Mouse (Mus musculus) CD4-positive naive resting alpha-beta T cell, adult 76 days (primary cell): ENCODE data around the gene Olfr384. TPM values are rescaled to one million over a fixed set of nuclear protein-coding genes. Genes with fewer than 3 reads are reported as not detected.

Experiments
- total RNA-seq: library from RNA; stranded (reverse); gene quantifications from one replicate; pipeline ENCODE4 v1.2.4, GENCODE M21; 2023

Gene Olfr384
- total RNA-seq: not detected

DNA sequence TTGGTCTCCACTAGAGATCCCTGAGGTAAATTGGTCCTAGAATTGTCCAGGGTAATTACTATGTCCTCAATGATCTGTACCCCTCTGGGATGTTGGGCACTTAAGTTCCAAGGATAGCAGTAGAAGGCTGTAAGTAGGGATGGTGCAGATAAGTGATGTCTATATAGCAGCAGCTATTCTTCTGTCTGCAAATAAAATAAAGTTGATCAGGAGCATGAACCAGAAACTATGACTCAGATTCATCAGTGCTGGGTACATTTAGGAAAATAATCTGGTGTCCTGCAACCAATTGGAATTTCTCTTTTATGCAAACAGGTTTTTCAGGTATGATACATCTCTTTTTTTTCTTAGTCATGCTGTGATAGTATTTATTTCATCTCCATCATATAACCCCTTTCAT is at the start of gene Olfr384:
Olfr384 (plus strand) TSS at position 301 of the 400 bp plus-strand sequence.

DNA sequence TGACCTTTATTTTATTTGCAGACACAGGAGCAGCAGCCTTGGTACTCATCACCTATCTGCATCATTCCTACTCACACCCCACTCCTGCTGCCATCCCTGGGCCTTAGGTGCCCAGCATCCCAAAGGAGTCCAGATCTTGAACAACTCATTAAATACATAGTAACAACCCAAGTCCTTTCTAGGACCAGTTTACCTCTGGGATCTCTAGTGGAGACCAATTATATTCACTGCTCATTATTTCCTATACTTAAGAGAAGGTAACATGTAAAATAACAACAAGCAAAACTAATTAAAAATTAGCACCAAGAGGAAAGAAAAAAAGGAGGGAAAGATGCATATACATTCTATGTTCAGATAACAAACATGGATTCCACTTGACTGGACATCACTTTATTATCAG is 5.5 kb upstream of the Olfr384 start, which contains the start of gene Olfr385:
Olfr385 (minus strand) TSS at position 101 of the 400 bp plus-strand sequence.

Other genes starting within 250 kb of the Olfr384 start
- not detected for gene Olfr20, start 247.8 kb upstream of the Olfr384 start, total RNA-seq
- not detected for gene Olfr376, start 227.3 kb upstream of the Olfr384 start, total RNA-seq
- gene Olfr1, start 199.0 kb upstream of the Olfr384 start, total RNA-seq: not detected
- not detected for gene Olfr378, start 170.1 kb upstream of the Olfr384 start, total RNA-seq
- not detected for gene Olfr380, start 141.1 kb upstream of the Olfr384 start, total RNA-seq
- not detected for gene Olfr381, start 107.0 kb upstream of the Olfr384 start, total RNA-seq
- not detected for gene Olfr382, start 81.4 kb upstream of the Olfr384 start, total RNA-seq
- gene Olfr385, start 5.6 kb upstream of the Olfr384 start, total RNA-seq: not detected
- gene Zfp735, start 90.2 kb downstream of the Olfr384 start, total RNA-seq: not detected
- gene Olfr389, start 182.1 kb downstream of the Olfr384 start, total RNA-seq: not detected
- gene Olfr390, start 184.4 kb downstream of the Olfr384 start, total RNA-seq: not detected
- gene Olfr391-ps, start 204.5 kb downstream of the Olfr384 start, total RNA-seq: not detected
- not detected for gene Olfr392, start 218.5 kb downstream of the Olfr384 start, total RNA-seq